Mouse (Mus musculus) gastrocnemius, postnatal 36 days (tissue): Measurements from ENCODE around the gene Hgf. TPM values are rescaled to one million over a fixed set of nuclear protein-coding genes. Genes with fewer than 3 reads are reported as not detected.

Experiments used
- DNase-seq, 2 experiments: peaks; one replicate each; pipeline ENCODE4 v3.0.0; 2022
- intact Hi-C: fragments of 180-260 bp; cut with DNase I; formaldehyde crosslinking; loops from one replicate; pipeline ENCODE4 v1.15.1; 2025
- long read RNA-seq, 2 experiments: library from polyadenylated mRNA; stranded (forward); transcript quantifications; one replicate each; pipeline ENCODE4 v2.0.0; 2021
- total RNA-seq, 2 experiments: library from RNA; stranded (reverse); gene quantifications; 2 replicates each; pipeline ENCODE4 v1.2.3; 2021

Hgf gene
- under 1 TPM; 0.39 to 0.41 TPM for total RNA-seq
- long read RNA-seq, experiment 1 = 0 reads
- long read RNA-seq, experiment 2 = 0 reads

DNA sequence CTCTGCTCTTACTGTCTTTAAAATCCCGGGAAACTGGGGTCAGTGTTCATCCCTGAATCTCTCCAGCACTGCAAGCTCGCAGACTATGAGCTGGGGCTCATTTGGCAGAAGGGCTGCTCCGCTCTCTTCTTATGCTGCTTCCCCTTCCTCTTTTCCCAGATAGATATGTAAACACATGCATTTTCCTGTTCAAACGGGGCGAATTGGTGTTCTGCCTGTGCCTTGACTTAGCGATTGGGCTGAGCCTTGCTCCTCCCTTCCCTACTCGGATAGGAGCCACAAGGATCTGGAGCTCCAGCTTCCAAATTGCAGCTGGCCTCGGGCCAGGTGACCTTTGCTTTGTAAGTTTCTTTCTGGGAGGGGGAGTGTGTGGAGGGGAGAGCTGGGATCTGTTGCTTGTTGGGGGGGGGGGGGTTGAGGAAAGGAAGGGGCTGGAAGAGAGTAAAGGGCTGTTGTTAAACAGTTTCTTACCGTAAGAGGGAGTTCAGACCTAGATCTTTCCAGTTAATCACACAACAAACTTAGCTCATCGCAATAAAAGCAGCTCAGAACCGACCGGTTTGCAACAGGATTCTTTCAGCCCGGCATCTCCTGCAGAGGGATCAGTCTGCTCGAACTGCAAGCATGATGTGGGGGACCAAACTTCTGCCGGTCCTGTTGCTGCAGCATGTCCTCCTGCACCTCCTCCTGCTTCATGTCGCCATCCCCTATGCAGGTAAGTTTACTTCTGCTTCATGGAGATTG lies at the start of gene Hgf:
TSS of gene Hgf (plus strand) at position 192 of the 744 bp plus-strand sequence.
- DNase-seq = peak; percentile 23 to 28
- intact Hi-C loops = no loop called here

DNA sequence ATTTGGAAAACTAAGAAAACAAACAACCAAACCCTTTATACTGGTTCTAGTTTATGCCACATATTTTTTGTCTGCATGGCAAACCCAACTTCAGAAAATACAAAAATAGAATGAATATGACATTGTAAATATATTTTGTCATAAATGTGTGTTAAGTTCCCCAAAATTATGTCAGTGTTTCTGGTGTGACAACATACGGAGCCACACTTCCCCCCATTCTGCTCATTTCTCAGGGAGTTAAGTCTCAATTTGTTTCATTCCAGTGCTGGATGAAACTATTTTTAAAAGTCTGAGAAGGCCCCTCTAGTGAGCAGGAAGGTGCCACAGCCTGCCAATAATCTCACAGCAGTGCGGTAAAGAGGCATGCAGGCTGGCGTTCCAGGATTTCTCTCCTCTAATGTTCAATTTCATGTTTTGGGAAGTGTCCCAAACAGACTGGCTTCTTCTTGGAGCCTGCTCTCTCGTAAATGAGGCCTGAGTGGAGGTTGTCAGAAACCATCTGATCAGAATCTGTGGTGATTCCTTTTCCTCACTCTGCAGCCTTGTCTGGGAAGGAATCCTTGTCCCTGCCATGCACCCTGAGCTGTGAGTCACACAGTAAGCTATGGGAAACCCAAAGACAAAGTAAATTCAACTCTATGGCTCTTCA lies 46.5 kb upstream of the Hgf start:
- intact Hi-C loops = no loop called here

DNA sequence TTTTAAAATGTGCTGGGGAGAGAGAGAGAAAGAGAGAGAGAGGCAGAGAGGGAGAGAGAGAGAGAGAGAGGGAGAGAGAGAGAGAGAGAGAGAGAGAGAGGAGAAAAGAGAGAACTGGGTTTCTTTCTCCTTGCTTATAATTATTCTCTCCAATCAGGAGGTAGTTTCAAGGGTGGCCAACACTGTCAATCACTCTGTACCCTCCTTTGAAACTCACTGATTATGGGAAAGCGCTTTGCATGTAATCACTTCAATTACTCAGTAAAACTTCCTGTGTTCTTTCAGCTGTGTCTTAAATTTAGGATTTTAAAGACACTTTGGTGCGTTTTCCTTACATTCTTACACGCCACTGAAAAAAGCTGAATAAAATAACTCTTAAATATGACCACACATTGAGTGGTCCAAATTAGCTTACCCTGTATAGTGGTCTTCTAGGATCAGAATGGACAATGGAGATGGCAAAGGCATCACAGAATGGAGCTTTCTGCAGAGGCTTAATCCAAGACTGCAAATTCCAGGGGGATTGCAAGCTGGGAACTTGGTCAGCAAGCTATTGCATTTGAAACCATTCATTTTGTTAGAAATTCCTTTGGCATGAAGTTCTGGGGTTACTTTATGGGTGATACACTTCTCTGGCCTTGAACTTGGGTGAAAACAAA lies 21.5 kb upstream of the Hgf start:
- intact Hi-C loops = no loop called here
- DNase-seq = no peak

More for the DNA sequence above, 46.5 kb upstream of the Hgf start:
- no peak for DNase-seq

DNA sequence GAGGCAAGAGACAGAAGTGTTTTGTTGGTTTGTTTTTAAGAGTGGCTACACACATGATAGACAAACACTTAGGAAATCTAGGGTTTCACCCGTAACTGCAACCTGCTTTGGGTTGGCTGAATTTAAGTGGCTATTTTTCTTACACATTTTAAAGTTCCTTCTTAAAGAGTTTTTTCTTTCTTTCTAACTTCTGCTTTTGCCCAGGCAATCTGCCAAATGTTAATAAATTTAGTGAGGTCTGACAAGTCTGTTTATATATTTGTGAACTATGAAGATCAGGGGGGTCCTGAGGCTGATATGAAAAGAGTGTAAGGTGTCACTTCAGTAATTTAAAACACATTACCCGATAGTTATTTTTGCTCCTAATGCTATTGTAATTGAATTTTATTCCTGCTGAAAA lies 15.2 kb upstream of the Hgf start:
- no peak for DNase-seq
- intact Hi-C loops = no loop called here

DNA sequence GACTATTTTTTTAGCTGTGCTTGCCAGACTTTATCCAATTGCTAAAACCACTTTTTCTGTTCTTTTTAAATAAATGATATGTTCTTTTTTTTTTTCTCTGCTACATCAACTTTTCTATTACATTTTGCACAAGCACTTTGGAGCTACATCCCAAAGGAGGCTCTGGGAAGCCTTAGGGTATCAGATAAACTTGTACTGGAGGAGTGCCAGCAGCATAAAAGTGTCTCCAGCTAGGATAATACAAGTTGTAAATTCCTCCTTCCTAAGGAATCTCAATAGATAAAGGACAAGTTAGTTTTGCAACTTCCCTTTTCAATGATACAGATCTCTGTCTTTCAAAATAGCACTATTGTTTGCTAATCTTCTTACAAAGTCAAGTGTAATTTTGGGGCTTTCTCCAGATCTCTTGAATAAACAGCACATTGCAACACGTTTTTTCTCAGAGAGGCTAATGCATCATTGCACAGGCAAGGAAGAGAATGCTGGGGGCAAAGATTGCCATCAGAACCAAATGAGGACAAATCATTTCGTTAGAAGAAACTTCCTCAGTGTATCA lies 11.7 kb upstream of the Hgf start:
- intact Hi-C loops = no loop called here
- no peak for DNase-seq

DNA sequence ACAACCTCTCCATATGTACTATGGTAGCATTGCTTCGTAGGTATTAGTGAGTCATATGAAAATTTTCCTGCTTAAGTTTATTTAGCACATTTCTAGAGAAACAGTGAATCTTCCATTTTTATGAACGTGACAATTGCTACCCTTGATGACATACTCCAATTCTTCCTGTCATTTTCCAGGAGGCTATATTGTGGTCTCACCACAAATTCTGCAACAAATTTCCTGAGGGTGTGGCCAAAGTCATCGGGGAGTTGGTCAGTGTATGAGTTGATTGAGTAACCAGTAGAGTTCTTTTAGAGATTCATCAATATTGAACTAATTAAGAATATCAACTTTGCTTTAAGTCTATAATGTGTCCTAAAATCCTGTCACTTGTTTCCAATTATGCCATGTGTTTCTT lies 5.8 kb upstream of the Hgf start:
- intact Hi-C loops = no loop called here
- DNase-seq = no peak

DNA sequence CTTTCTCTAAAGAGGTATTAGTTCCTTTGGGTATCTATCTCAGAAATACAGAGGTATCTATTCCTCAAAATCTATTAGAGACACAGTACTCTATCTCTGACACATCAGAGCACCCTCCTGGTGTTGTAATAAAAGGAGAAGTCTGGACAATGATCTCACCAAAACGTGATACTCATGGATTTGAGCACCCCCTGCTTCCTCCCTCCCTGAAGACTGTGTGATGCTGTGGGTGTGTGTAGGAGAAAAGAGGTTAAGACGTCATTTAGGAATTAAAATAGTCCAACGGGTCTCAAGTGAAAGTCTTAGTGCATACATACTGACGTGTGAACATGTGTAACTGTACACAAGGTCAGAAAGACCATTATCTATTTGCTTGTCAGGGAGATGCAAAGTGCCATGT lies 648 bp upstream of the Hgf start:
- no peak for DNase-seq
- intact Hi-C loops = no loop called here

DNA sequence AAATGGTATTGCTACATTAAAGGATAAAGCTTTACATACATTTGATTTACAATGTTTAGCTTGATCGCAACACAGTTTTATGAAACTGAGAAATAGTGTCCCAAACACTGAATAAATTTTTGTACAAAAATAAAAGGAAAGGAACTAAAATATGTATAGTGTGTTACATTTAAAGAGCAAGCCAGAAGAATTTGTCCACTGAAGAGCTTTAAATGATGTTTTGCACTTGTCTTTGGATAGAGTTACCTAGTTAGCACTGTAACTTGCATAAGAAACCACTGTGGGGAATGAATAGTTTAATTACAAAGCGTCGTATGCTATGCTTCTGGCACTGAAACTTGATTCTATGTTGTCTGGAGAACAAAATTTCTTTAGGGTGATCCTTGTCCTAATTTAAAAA lies 7.0 kb downstream of the Hgf start:
- no peak for DNase-seq
- intact Hi-C loops = no loop called here

DNA sequence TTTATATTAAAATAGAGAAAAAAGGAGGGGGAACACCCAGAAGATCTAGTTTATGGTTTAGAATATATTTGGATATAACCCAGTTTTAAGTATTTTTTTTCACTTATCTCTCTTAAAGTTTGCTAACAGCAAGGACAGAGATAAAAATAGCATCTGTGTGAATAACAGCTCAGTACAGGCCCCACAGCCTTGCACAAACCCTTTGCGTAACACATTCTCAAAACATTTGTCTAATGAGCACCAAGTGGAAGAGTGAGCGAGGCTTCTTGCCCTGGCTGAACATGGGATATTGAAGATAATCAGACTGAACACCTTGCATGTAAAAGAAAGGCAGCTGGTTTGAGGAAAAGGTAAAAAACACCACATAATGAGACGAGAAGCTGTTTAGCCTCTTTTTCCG lies 15.7 kb downstream of the Hgf start:
- intact Hi-C loops = no loop called here
- DNase-seq = no peak

DNA sequence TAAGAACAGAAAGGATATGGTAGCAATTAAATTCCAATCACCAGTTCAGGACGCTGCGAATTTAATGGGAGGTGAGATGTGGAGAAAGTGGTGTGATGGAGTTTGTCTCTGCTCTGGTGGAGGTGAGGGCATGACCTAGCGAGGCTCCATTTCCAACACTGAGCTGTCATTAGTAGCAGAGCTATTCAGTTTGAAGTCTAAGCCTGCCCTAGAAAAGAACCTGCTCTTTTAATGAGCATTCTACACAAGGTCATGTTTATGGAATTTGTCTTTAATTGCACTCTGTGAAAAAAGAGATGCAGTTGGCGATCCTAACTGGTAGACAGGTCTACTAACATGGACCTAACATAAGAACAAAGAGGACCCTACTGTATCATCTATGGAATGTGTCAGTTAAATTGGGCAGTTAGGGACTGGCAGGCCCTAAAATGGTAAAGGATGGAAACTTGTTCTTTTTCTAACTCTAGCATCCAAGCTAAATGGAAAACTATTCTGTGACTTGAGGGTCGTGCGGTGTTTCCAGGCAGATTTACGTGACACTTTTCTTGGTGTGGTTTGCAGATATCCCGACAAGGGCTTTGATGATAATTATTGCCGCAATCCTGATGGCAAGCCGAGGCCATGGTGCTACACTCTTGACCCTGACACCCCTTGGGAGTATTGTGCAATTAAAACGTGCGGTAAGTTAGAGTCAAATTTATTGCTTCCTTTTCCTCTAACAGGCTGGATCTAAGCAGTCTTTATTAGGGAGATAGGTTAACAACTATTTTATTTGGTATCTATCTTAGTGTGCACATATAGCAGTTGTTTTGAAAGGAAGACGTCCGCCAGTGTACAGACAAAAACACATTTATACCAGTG lies 24.8 kb downstream of the Hgf start:
- intact Hi-C loops = no loop called here
- no peak for DNase-seq

DNA sequence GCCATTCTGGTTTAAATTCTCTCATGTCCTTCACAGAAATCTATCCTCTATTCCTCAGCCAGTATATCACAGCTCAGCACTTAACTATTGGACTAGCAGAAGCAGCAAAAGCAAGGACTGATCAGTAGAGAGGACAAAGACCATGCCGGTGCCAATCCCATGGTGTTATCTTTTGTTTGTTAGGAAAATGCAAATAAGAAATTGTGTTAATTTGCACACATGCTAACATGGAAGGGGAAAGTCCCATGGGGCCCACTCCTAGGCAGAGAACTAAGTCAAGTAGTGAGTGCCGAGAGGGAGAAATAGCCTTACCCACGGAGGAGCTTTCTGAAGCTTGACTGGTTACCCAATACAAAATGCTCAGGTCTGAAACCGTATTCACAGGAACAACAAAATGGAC lies 42.4 kb downstream of the Hgf start:
- intact Hi-C loops = no loop called here
- no peak for DNase-seq

DNA sequence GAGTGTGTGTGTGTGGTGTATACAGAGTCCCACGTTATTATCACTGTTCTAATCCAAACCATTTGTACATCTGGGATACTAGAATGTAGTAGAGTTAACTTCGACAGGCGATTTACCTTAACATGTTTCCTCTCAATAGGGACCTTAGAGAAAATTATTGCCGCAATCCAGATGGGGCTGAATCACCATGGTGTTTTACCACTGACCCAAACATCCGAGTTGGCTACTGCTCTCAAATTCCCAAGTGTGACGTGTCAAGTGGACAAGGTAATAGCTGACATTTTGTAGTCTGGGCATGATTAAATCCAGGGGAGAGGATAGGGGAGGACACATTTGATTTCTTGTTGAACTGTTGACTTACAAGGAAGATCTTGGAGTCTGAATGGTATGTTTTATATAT lies 44.7 kb downstream of the Hgf start:
- intact Hi-C loops = no loop called here
- no peak for DNase-seq

DNA sequence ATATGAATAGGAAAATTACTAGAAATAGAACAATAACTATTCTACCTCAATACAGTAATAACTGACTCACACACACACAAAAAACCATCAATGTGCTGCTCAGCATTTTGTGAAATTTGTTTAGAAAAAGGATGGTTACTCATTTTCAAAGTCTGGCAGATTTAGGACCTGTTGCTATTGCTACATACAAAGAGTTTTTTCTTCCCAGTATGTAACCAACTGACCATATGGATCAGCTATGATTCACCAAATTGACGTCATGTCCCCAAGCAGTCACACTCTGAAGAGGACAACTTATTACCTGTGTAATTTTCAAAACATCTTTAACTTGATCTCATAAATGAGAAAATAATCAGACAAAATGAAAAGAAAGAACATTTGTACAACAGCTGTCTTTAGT lies 48.2 kb downstream of the Hgf start:
- intact Hi-C loops = no loop called here
- DNase-seq = no peak

DNA sequence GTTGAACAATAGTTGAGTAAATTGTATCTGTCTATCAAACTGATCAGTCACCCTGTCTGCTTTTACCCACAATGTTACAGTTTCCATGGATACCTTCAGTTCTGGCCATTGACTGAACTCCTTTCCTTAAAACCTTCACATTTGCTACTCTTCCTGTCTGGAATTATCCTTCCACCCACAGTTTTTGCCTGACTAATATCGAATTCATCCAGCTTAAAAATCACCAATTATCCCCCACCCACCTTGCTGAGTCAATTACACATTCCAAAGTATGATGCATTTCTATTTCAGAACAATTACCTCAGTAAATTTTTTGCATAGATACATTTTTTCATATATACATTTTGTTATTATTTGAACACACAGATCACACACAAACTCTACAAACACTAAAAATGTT lies 79.7 kb downstream of the Hgf start:
- no peak for DNase-seq
- intact Hi-C loops = no loop called here

DNA sequence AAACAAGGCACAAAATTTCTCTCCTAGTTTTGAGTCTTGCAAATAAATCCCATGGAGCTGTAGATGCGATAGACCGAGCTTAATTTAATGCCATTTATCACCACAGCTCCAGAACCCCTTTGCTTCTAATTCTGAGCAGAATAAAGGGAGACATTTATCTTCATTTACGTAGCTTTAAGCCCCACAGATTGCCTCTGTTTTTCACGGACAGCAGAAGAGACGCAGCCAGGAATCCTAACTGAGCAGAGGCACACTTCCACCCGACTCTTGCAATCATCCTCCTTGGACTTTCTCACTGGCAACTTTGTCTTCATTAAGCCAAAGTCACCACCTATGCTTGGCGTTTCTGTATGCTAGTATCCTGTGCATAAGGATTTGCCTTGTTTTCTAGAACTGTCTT lies 93.1 kb downstream of the Hgf start:
- DNase-seq = no peak
- intact Hi-C loops = no loop called here

DNA sequence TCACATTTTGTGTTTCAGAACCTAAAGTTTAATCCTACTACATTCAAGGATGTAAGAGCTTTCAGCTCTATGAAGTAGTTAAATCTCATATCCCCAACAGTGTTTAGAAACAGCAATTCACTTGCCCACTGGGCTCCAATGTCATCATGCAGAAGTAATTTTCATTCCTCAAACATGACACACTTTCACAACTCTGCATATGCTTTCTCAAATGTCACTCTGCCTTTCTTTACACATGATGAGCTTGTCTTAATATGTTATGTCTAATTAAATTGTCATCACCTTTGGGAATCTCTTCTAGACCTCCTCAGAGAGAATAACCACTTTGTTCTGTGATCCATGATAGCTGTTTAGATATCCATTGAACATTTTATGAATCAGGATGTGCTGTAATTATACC lies 94.4 kb downstream of the Hgf start:
- intact Hi-C loops = no loop called here
- no peak for DNase-seq

DNA sequence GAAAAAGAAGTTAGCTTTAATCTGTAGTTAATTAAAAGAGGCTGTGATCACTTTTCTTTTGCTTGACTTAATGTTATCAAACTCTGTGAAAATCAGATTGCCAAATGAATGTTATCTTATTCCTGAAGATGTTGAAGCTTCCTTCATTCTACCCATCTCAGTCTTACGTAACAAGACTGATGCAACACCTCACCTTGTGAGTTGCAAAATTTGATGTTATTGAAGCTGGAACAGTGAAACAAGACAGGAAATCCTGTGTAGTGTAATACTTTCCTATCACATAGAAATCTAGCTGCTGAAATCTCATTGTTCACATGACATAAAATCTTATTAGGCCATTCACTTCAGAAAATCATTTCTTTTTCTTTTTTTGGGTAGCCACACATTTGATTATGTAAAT lies 96.9 kb downstream of the Hgf start:
- intact Hi-C loops = no loop called here
- no peak for DNase-seq

DNA sequence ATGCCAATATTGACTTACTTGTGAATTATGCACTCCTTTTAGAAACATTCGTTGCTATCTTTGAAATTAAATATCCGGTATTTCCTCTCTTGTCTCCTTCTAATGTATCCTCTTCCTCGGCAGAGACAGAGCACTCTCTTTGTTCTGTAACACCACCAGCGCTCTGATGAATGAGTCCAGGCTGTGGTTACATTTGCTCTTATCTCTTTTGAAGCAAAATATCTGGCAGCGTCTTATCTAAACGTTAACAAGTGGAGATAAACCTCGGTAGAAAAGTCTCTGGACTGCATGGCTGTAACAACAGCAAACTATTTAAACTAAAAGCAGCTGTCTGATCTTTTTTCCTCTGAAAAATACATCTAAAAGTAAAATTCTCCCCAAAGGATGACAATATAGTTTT lies 100.7 kb downstream of the Hgf start:
- DNase-seq = no peak
- intact Hi-C loops = no loop called here
